Comparison of ENCODE assay signal across 27 mouse cellular contexts in the genomic region with DNA sequence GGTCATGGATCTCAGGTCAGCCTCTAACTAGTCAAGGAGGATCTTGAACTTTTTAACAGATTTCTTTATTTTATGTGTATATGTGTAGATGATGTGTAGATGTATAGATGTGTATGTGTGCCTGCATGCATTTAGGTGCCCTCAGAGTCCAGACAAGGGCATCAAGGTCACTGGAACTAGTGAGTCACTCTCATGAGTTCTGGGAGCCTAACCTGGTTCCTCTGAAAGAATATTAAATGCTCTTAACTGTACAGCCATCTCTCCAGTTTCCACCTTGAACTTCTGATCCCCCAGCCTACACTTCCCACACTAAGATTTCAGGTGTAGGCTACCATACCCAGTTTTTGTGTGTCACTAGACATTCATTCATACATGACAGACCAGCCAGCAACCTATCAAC.
"Had no signal": no experiment of that assay in that cellular context is flagged by ENCODE, and none has a peak within 500 bp of the region (broad histone marks: within the 10 kb centered on the region; RNA-seq: fewer than 3 reads in every experiment).

No protein-coding gene starts in this region.

- H3K27ac ChIP-seq: limb, embryonic 10.5 days; limb, embryonic 12.5 days; limb, embryonic 13.5 days; limb, embryonic 15.5 days; liver, embryonic 12.5 days; liver, embryonic 13.5 days; liver, embryonic 14.5 days; liver, embryonic 15.5 days; lung, embryonic 15.5 days; macrophage; midbrain, embryonic 10.5 days; midbrain, embryonic 12.5 days; midbrain, embryonic 13.5 days; midbrain, embryonic 15.5 days had no signal

- H3K27me3 ChIP-seq: limb, embryonic 12.5 days; limb, embryonic 13.5 days; limb, embryonic 15.5 days; liver, embryonic 12.5 days; liver, embryonic 15.5 days; lung, embryonic 15.5 days; midbrain, embryonic 12.5 days; midbrain, embryonic 13.5 days; midbrain, embryonic 15.5 days had no signal

- DNase-seq: left cerebral cortex, postnatal 4 days; liver; liver, embryonic 13.5 days; liver, postnatal 0 days; lung, adult 18-20 months; lung, adult 2 months; lung, embryonic 14.5 days; lung, postnatal 10 days; lung, postnatal 14 days; lung, postnatal 36 days; lung, postnatal 4 days; midbrain, embryonic 14.5 days had no signal

- H3K4me1 ChIP-seq: limb, embryonic 10.5 days; limb, embryonic 12.5 days; limb, embryonic 13.5 days; limb, embryonic 15.5 days; lung, embryonic 15.5 days; midbrain, embryonic 10.5 days; midbrain, embryonic 12.5 days; midbrain, embryonic 13.5 days; midbrain, embryonic 15.5 days had no signal

- H3K36me3 ChIP-seq: limb, embryonic 10.5 days; limb, embryonic 12.5 days; limb, embryonic 13.5 days; limb, embryonic 15.5 days; liver, embryonic 12.5 days; liver, embryonic 13.5 days; liver, embryonic 15.5 days; lung, embryonic 15.5 days; midbrain, embryonic 10.5 days; midbrain, embryonic 12.5 days; midbrain, embryonic 13.5 days; midbrain, embryonic 15.5 days had no signal

- H3K4me3 ChIP-seq: limb, embryonic 10.5 days; limb, embryonic 12.5 days; limb, embryonic 13.5 days; limb, embryonic 15.5 days; liver, embryonic 12.5 days; liver, embryonic 13.5 days; liver, embryonic 15.5 days; lung, embryonic 15.5 days; megakaryocyte, embryonic 14.5 days; midbrain, embryonic 10.5 days; midbrain, embryonic 12.5 days; midbrain, embryonic 13.5 days; midbrain, embryonic 15.5 days; myocyte had no signal

- H3K9ac ChIP-seq: limb, embryonic 12.5 days; limb, embryonic 13.5 days; limb, embryonic 15.5 days; liver, embryonic 12.5 days; liver, embryonic 13.5 days; liver, embryonic 14.5 days; liver, embryonic 15.5 days; liver, postnatal 0 days; lung, embryonic 14.5 days; lung, embryonic 15.5 days; midbrain, embryonic 12.5 days; midbrain, embryonic 13.5 days; midbrain, embryonic 15.5 days had no signal
